Mouse (Mus musculus) kidney, embryonic 15.5 days (tissue): ENCODE results near the gene Col17a1. TPM values are rescaled to one million over a fixed set of nuclear protein-coding genes. Genes with fewer than 3 reads are reported as not detected.

ENCODE experiments used
- ATAC-seq: fragments of 200-750 bp; cut with Nextera tagmentation; replicated peaks from 2 replicates; pipeline ENCODE4 v1.8.0; 2017; ENCODE audit warnings: moderate TSS enrichment; ENCODE audit not compliant: low FRiP score
- H3K27ac ChIP-seq: fragments of 300-500 bp; sonication (generic); 2 replicates; pipeline ENCODE4 v1.5.1; 2015; ENCODE audit warnings: mild to moderate bottlenecking, inconsistent platforms
- H3K27me3 ChIP-seq: fragments of 300-500 bp; sonication (generic); 2 replicates; pipeline ENCODE4 v1.6.1; 2015; ENCODE audit warnings: inconsistent platforms
- H3K36me3 ChIP-seq: fragments of 300-500 bp; sonication (generic); 2 replicates; pipeline ENCODE4 v1.6.1; 2015; ENCODE audit warnings: inconsistent platforms
- H3K4me1 ChIP-seq: fragments of 300-500 bp; sonication (generic); 2 replicates; pipeline ENCODE4 v1.6.1; 2015; ENCODE audit warnings: inconsistent platforms
- H3K4me2 ChIP-seq: fragments of 300-500 bp; sonication (generic); 2 replicates; pipeline ENCODE4 v1.6.1; 2015; ENCODE audit warnings: moderate library complexity, mild to moderate bottlenecking, inconsistent platforms
- H3K4me3 ChIP-seq: fragments of 300-500 bp; sonication (generic); replicated peaks from 2 replicates; pipeline ENCODE4 v1.5.1; 2015; ENCODE audit warnings: mild to moderate bottlenecking, inconsistent platforms
- H3K9ac ChIP-seq: fragments of 300-500 bp; sonication (generic); 2 replicates; pipeline ENCODE4 v1.6.1; 2015; ENCODE audit warnings: mild to moderate bottlenecking, inconsistent platforms
- H3K9me3 ChIP-seq: fragments of 300-500 bp; sonication (generic); replicated peaks from 2 replicates; pipeline ENCODE4 v1.6.1; 2016; ENCODE audit warnings: inconsistent platforms
- WGBS: fragments of 180-500 bp; shearing (Covaris S2); methylation state at CpG from one replicate; pipeline ENCODE4 v1.1.7; 2015; ENCODE audit warnings: mixed read lengths; 5-methylcytosine and 5-hydroxymethylcytosine counted together
- polyA plus RNA-seq: library from polyadenylated mRNA; unstranded; fragments of >200 nt; fragmentation: Nextera tagmentation; extraction: Ambion mirVana; gene quantifications from 2 replicates; pipeline ENCODE4 v1.2.1, GENCODE M21; 2015

Col17a1 gene
- polyA plus RNA-seq, 1 experiment from 2014 or later: 0.49 TPM

DNA sequence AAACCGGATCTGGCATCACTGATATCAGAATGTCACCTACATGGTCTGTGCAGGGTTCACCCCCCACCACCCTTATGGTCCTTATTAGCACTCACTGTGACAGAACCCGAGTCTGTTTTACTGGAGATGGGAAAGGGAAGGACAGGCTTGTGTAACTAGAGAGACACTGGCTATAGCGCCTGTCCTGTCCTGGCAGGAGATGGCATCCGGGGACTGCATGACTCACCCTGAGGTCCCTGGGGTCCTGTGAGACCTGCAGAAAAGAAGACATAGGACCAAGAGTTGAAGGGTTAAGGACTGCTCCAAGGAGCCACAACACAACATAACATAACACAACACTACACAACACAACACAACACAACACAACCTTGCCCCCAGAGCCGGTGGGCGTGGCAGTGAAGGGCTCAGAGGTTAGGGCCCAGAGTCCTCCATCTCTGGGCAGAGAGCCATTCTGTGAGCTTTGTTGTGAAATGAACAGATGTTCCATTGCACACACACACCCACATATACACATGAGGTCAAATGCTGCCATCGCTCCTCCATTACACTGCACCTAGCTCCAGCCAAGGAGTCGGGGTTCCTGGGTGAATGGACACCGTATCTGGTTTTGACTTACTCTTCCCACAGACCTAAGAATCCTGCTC, 32.0 kb downstream of the Col17a1 start:
- Histone ChIP-seq H3K4me2 (no peak overlapping the region), H3K9ac (no peak overlapping the region), H3K4me1 (peaks cover 13% of the 10 kb centered on the region; the same call in 1 of the 2 replicates), H3K27ac (no peak overlapping the region), H3K27me3 (0 out of 2 replicates have a peak, but pooled peaks cover 3% of the 10 kb centered on the region), H3K36me3 (no peaks in the 10 kb centered on the region), H3K9me3 (no peaks in the 10 kb centered on the region), H3K4me3 (no peak overlapping the region)
- ATAC-seq: no peak
- 83% methylated on average over 9 of the region's 9 CpGs for WGBS

DNA sequence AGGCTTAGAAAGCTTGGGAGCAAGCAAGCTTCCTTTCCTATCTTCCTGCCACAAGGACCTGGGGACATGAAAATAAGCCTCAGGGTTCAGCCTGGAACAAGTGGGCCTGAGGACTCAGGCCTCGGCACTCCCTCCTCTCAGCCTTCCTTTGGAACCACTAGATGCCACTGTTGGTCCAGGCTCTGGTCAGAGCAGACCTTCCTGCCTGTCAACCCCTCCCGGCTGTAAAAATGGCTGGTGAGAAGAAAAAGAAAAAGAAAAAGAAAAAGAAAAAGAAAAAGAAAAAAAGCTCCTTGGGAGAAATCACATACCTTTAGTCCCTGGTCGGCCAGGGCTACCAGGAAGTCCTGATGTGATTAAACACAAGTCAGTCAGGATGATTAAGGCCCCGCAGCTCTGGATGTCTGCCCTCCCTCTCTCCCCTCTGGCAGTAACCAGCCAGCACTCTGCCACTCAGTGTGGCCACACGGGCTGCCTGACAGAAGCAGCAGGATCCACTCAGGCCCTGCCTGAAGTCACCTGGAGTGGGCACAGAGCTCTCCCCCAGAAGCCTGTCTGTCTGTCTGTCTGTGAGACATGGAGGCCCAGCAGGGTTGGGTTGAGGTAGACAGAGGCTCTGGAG, 32.9 kb downstream of the Col17a1 start:
- 7% methylated on average over 5 of the region's 5 CpGs for WGBS
- H3K9ac ChIP-seq: 0 out of 2 replicates have a peak overlapping the region, but pooled peaks have one; percentile 19
- H3K27me3 ChIP-seq: 0 out of 2 replicates have a peak, but pooled peaks cover 3% of the 10 kb centered on the region
- H3K4me1 ChIP-seq: peaks cover 13% of the 10 kb centered on the region; the same call in 1 of the 2 replicates
- H3K36me3 ChIP-seq: no peaks in the 10 kb centered on the region
- peak overlapping the region; percentile 23; the same call in 1 of the 2 replicates for H3K27ac ChIP-seq
- peak; percentile 75 for ATAC-seq
- no peak overlapping the region for H3K4me2 ChIP-seq
- H3K4me3 ChIP-seq: no peak overlapping the region
- H3K9me3 ChIP-seq: no peaks in the 10 kb centered on the region

DNA sequence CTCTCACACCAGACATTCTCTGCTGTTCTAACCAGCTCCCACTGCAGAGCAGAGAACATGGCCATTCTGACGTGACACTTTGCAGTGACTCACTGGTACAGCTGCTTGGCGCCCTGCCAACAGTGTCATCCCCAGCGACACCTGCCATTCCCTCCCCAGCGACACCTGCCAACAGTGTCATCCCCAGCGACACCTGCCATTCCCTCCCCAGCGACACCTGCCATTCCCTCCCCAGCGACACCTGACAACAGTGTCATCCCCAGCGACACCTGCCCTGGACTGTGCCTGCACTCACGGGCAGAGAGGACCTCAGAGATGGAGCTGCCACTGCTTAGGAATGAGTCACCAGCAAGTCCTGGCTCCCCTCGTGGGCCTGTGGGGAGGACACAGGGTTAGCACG, 37.0 kb downstream of the Col17a1 start:
- 64% methylated on average over 11 of the region's 11 CpGs for WGBS
- Histone ChIP-seq H3K27me3 (0 out of 2 replicates have a peak, but pooled peaks cover 3% of the 10 kb centered on the region), H3K27ac (no peak overlapping the region), H3K4me3 (no peak overlapping the region), H3K9ac (no peak overlapping the region), H3K4me1 (peaks cover 11% of the 10 kb centered on the region; the same call in 1 of the 2 replicates), H3K36me3 (no peaks in the 10 kb centered on the region), H3K4me2 (no peak overlapping the region), H3K9me3 (no peaks in the 10 kb centered on the region)
- no peak for ATAC-seq

DNA sequence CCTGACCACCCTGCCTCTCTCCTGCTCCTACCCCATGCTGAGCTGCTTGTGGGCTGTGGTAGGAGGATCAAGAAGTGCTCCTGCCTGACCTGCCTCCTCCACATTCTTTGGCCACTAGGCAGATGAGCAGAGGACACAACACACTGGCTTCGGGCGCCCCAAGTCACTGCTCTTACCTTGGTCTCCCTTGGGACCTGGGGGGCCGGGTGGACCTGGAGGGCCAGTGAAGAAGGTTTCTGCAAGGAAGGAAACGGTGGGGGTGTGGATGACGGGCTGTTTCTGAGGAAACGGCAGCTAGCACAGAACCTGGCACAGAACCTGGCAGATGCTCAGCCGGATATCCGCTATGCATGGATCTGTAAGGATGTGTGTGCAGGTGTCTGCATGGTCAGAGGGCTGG, 38.7 kb downstream of the Col17a1 start:
- Histone ChIP-seq H3K9me3 (no peaks in the 10 kb centered on the region), H3K9ac (no peak overlapping the region), H3K27ac (no peak overlapping the region), H3K4me2 (no peak overlapping the region), H3K27me3 (0 out of 2 replicates have a peak, but pooled peaks cover 3% of the 10 kb centered on the region), H3K4me1 (peaks cover 4% of the 10 kb centered on the region; the same call in 1 of the 2 replicates), H3K4me3 (no peak overlapping the region), H3K36me3 (0 out of 2 replicates have a peak, but pooled peaks cover 6% of the 10 kb centered on the region)
- ATAC-seq: no peak
- WGBS: 84% methylated on average over 8 of the region's 8 CpGs

DNA sequence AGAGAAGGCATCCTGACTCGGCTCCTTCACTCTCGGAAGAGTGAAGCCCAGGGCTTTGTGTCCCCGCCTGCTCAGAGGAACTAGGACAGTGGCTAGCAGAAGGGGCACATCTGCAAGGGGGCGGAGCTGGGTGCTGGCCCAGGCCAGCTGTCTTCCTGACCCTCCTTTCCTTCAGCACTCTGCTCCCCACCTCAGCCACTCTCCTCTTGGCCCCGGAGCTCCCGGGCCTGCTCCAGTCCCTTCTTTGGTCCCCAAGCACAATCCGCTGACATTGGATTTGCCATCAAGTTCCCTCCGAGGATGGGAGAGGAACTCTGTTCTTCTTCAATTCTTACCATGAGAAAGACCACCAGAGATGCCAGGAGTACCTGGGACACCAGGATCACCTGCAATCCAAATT, 39.6 kb downstream of the Col17a1 start:
- H3K27ac ChIP-seq: no peak overlapping the region
- H3K9ac ChIP-seq: no peak overlapping the region
- H3K4me2 ChIP-seq: no peak overlapping the region
- H3K36me3 ChIP-seq: peaks cover 14% of the 10 kb centered on the region; the same call in 1 of the 2 replicates
- peaks cover 4% of the 10 kb centered on the region; the same call in 1 of the 2 replicates for H3K4me1 ChIP-seq
- H3K27me3 ChIP-seq: no peaks in the 10 kb centered on the region
- ATAC-seq: no peak
- H3K4me3 ChIP-seq: no peak overlapping the region
- WGBS: 69% methylated on average over 8 of the region's 8 CpGs
- H3K9me3 ChIP-seq: no peaks in the 10 kb centered on the region

DNA sequence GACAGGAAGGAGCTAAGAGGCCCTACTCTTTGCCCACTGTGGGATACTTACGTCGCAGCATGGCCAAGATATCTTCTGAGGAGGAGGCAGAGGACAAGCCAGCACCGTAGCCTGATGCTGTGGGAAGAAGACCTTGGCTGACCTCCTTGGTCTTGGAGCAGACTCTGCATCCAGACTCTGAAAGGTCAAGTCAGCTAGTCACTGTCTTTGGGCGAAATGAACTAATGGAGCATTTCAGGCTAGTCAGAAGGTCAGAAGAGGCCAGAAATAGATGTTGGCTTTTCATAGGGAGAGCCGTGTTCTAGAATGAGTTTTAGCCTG, 40.8 kb downstream of the Col17a1 start:
- Histone ChIP-seq H3K9ac (no peak overlapping the region), H3K4me1 (peaks cover 3% of the 10 kb centered on the region; the same call in 1 of the 2 replicates), H3K9me3 (no peaks in the 10 kb centered on the region), H3K4me3 (no peak overlapping the region), H3K4me2 (no peak overlapping the region), H3K27ac (no peak overlapping the region), H3K36me3 (peaks cover 24% of the 10 kb centered on the region; the same call in 1 of the 2 replicates), H3K27me3 (no peaks in the 10 kb centered on the region)
- WGBS: 74% methylated on average over 5 of the region's 5 CpGs
- ATAC-seq: no peak

DNA sequence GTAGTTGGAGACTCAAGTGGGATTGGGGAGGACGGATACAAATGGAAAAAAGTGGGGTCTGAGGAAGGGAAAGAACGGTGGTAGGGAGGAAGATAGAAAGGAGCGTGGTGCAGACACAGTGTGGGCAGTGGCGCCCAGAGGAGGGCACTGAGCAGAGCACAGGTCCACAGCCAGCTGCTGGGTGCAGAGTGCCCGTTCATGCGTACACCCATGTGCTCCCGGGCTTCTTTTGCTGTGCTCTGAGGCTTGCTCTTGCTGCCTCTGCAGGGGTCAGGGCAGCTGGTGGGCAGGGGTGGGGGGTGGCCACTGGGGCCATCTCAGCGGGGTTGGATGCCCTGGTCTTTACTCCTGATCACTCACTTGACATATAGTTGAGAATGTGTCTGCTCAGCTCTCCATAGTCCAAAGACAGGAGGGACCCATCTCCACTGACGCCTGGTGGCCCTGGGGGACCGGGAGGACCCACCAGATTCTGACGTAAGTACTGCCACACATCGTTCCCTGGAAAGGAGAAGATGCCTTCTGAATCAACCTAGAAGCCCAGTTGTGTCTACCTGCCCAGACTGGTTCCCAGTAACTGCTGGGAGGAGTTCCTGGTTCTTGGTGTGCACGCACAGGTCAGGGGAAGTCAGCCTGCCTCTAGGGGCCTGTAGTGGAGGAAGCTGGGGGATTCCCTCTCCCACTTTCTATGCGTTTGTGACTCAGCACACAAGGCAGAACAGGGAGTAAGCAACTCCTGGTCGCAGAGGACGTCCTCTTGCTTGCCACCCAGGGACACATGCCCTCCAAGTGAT, 41.3 kb downstream of the Col17a1 start:
- 84% methylated on average over 16 of the region's 16 CpGs for WGBS
- Histone ChIP-seq H3K36me3 (peaks cover 26% of the 10 kb centered on the region; the same call in 1 of the 2 replicates), H3K4me2 (no peak overlapping the region), H3K9ac (no peak overlapping the region), H3K4me3 (no peak overlapping the region), H3K27ac (no peak overlapping the region), H3K9me3 (no peaks in the 10 kb centered on the region), H3K27me3 (no peaks in the 10 kb centered on the region), H3K4me1 (no peaks in the 10 kb centered on the region)
- no peak for ATAC-seq

DNA sequence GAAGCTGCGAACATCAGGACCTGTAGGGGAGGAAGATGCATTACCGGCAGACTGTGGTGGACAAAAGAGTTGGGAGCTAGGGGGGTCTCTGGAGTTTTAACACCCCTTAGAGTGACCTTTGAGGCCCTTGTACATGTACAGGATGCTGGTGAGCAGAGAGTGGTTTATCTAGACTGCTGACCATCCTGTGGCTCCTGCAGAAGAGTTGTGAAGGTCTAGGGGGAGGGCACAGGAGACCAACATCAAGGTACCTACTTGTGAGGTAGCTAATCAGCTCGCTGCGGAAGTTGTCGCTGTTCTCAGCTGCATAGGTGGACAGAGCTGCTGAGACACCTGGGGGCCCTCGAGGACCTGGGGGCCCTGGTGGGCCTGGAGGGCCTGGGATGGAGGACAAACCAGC, 42.8 kb downstream of the Col17a1 start:
- Histone ChIP-seq H3K4me2 (no peak overlapping the region), H3K27me3 (no peaks in the 10 kb centered on the region), H3K9ac (no peak overlapping the region), H3K36me3 (peaks cover 35% of the 10 kb centered on the region; the same call in 1 of the 2 replicates), H3K9me3 (no peaks in the 10 kb centered on the region), H3K27ac (no peak overlapping the region), H3K4me3 (no peak overlapping the region), H3K4me1 (no peaks in the 10 kb centered on the region)
- ATAC-seq: no peak
- 92% methylated on average over 6 of the region's 6 CpGs for WGBS

DNA sequence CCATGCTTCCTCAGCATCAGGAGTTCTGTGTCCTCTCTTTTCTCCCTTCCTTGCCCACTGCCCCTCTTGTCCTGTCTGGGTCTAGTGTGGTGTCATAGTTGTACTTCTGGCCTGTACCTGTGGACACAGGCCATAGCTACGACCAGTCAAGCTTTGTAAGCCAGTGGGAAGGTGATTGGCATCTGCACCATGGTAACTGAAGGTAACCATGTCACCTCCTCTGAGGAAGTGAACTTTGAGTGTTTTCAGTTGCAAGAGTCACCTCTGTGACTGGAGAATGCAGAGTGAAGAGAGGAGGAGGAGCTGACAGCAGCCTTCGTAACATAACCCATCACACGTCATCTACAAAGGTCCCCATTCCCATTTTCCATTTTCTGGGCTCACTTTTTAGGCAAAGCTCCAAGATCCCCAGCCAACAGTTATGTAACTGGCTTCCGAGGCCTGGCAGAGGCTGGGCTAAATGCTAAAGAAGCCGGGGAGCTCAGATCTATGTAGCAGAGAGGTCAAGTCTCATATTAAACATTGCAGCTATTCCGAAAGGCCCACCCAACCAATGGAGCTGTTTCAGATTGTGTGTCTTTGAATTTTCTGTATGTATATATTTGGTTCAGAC, 45.3 kb downstream of the Col17a1 start:
- no peak overlapping the region for H3K27ac ChIP-seq
- 90% methylated on average over 6 of the region's 6 CpGs for WGBS
- H3K9ac ChIP-seq: no peak overlapping the region
- no peak overlapping the region for H3K4me2 ChIP-seq
- no peak overlapping the region for H3K4me3 ChIP-seq
- H3K4me1 ChIP-seq: no peaks in the 10 kb centered on the region
- H3K27me3 ChIP-seq: no peaks in the 10 kb centered on the region
- ATAC-seq: no peak
- no peaks in the 10 kb centered on the region for H3K9me3 ChIP-seq
- peaks cover 50% of the 10 kb centered on the region for H3K36me3 ChIP-seq

DNA sequence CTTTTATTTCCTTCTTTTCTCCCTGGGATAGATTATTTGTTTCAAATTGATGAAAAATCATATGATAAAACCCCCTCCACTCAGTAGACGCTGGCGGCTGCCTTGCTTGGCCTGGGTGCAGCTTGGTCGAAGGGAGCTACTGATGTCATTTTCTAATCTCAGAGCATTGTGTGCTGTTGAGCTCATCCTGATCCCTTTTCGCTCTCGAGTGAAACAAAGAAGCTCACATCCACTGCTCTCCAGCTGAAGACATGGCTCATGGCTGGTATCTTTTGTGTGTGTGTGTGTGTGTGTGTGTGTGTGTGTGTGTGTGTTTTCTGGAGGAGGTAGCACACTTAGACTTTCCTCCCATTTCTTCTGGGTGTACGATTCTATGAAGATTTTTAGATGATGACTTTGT, 46.3 kb downstream of the Col17a1 start:
- ATAC-seq: no peak

DNA sequence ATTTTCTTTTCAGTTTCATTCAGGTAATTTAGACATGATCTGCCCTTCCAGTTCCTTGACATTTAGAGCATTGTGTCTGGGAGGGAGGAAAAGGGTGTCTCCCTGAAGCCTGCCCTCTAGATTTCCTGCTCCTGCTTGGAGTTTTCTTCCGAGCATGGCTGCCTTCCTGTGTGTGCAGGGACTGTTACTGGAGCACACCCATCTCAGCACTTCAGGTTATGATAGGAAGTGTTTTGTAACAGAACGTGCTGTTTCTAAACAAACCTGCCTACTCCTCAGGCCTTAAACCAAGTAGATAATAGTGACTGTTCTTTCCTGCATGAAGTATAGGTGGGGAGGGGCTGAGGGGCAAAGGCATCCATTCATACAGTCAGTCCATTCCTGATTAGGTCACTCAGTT, 48.0 kb downstream of the Col17a1 start:
- no peak overlapping the region for H3K4me2 ChIP-seq
- no peak for ATAC-seq
- H3K9me3 ChIP-seq: no peaks in the 10 kb centered on the region
- WGBS: 59% methylated on average over 2 of the region's 2 CpGs
- no peaks in the 10 kb centered on the region for H3K27me3 ChIP-seq
- H3K36me3 ChIP-seq: peaks cover 77% of the 10 kb centered on the region
- H3K4me1 ChIP-seq: no peaks in the 10 kb centered on the region
- no peak overlapping the region for H3K27ac ChIP-seq
- H3K4me3 ChIP-seq: no peak overlapping the region
- no peak overlapping the region for H3K9ac ChIP-seq

More for the DNA sequence above, 46.3 kb downstream of the Col17a1 start:
- no peaks in the 10 kb centered on the region for H3K9me3 ChIP-seq
- 87% methylated on average over 6 of the region's 6 CpGs for WGBS
- H3K27me3 ChIP-seq: no peaks in the 10 kb centered on the region
- H3K4me2 ChIP-seq: no peak overlapping the region
- no peak overlapping the region for H3K9ac ChIP-seq
- no peak overlapping the region for H3K4me3 ChIP-seq
- H3K27ac ChIP-seq: no peak overlapping the region
- H3K4me1 ChIP-seq: no peaks in the 10 kb centered on the region
- H3K36me3 ChIP-seq: peaks cover 60% of the 10 kb centered on the region
